Mouse (Mus musculus) 3T3-L1 (cell line): ENCODE data around the gene Rpl41.
A peak's percentile ranks its signal among the peaks of the same experiment; 100 is the strongest.
"Not testable (repeated sequence)": the region's sequence is repeated elsewhere in the genome, so short reads cannot be mapped to it uniquely, and the experiment has no call there.

Experiments used
- DNase-seq: peaks from one replicate; pipeline ENCODE4 v3.0.0-alpha.2; 2015; ENCODE audit warnings: low read depth, low spot score

Rpl41 gene

GRCm38 (mm10) chr10:128556286-128556685, 7.2 kb upstream of the Rpl41 start:
- peak; percentile 57 for DNase-seq

- not testable (repeated sequence) for DNase-seq
Observed at GRCm38 (mm10) chr10:128555567-128555966, 6.5 kb upstream of the Rpl41 start.

DNA sequence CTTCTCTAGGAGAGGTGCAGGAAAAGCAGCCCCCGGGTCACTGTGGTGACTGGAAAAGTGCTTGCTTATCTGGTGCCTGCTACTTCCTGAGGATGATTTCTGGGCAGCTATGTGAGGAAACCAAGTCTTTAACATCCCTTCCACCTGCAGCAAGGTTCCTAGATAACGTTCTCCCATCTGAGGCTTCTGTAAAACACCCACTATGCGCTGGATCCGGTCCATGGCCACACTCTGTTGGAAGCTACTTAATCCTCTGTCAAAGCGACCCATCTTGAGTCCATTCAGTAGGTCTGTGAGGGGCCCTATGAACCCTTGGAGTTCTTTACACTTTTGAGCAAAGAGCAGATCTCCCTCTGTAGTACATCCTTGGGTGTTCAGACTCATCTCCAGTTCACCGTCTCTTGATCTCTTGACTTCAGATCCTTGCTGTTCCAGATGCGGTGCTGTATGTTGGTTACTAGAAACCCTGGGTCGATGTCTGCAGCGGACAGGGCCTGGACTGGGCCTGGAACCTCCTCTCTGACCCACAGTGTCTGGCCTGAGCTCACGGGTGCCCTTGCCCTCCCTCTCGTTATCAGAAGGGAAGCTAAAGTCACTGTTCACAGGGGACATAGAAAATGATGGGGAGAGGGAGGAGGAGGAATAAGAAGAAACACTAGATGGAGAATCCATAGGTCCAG, 1.2 kb upstream of the Rpl41 start:
- not testable (repeated sequence) for DNase-seq

DNA sequence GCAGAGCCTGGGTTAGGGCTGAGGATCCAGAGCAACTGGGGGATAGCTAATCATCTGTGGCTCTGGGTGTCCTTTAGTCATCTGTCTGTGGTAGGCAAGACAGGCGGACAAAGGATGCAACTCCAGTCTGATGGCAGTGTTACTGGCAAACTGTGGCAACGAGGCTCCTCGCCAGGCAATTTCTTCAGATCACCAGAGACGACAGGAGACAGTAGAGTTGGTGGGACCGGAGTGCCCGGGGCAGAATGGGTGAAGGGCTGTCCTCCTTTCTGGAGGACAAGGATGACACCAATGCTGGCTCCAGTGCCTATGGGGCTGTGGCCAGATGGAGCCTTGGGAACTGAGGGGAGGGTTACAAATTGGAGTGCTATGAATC, 565 bp upstream of the Rpl41 start:
- DNase-seq: not testable (repeated sequence)

DNA sequence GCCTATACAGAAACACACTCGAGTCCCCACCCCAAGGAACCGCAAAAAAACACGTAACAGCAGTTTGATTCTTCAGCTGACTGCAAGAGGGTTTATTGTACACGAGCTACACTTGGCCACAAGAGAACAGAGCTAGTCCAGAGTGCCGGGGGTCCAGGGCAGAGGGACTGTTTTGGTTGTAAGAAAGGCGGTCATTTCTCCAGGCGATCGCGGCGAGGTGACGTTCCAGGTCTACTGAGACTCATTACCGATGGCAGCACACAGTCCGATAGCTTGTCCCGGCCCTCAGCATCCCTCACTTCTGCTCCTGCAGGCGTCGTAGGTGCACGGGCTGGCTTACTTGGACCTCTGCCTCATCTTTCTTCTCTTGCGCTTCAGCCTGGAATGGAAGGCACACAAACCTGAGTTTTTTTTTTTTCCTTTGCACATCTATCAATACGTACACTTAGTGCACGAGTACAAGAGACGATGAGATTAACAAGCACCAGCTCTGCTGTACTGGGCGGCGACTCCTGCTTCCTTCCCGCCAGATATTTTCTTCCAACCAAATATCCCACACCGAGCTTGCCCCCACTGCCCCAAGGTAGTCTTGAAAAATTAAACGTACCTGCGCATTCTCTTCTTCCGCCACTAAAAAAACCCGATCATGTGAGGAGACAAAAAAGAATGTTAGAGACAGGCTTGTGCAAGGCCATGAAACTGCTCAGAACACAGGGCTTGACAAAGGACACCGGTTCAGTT, 884 bp downstream of the Rpl41 start:
- DNase-seq: peak; percentile 35

- peak; percentile 99 for DNase-seq
Observed at GRCm38 (mm10) chr10:128547361-128548032, 1.6 kb downstream of the Rpl41 start, which contains the start of gene Zc3h10. TSS of gene Zc3h10 (minus strand) at chr10:128547774.

- no peak for DNase-seq
Observed at GRCm38 (mm10) chr10:128546787-128547186, 2.3 kb downstream of the Rpl41 start.

DNA sequence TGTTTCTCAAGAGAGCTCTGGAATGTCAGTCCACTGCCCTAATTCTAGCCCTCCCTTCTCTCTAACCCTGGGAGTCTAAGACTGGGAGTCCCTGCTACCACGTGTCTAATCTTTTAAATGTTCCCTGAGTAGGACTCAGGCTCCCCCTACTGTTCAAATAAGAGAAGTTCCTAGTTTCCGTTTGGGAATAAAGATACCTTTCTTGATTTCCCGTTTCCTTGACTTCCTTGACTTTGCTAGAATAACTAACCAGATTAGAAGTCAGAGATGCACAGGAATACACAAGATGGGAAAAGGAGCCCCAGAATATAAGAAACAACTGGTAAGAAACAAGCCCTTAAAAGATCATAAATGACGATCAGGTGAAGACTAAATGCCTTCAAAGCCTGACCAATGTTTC, 2.7 kb downstream of the Rpl41 start:
- peak; percentile 88 for DNase-seq

GRCm38 (mm10) chr10:128545570-128545898, 3.6 kb downstream of the Rpl41 start:
- no peak for DNase-seq

DNA sequence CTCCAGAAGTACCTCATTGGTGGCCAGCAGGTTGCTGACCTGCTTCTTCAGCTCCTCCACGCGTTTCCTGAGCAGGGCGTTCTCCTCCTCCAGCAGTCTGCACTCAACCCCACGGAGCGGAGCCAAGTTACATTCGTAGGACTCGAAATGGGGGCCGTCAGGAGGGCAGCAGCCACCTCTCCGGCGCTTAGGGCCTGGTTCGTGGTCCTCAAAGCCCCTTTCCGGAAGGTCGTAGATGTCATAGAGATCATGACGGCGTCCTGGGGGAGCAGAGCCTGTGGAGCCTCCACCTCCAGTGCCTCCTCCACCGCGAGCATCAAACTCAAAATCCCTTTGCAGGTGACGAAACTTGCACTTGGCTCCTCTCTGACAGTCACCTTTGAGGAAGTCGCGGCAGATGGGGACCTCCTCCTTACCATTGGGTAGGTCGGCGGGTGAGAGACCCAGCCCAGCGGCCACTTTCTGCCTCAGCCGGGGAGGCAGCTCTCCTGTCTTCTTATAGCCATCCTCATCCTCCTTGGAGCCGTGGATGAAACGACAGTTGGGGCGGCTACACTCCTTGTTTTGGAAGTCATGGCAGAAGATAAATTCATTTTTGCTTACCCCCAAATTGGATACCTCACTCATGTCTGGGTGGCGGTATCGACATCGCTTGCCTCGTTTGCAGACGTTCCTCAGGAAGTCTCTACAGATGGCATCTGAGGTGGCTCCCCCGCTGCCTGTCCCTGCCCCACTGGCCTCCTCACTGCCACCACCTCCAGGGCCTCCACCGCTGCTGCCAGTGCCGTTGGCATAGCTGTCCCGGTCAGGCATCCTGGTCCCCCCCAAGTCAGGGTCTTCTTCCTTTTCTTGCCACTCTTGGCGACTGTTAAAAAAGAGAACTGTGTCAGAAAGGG, 4.2 kb downstream of the Rpl41 start:
- DNase-seq: no peak

DNA sequence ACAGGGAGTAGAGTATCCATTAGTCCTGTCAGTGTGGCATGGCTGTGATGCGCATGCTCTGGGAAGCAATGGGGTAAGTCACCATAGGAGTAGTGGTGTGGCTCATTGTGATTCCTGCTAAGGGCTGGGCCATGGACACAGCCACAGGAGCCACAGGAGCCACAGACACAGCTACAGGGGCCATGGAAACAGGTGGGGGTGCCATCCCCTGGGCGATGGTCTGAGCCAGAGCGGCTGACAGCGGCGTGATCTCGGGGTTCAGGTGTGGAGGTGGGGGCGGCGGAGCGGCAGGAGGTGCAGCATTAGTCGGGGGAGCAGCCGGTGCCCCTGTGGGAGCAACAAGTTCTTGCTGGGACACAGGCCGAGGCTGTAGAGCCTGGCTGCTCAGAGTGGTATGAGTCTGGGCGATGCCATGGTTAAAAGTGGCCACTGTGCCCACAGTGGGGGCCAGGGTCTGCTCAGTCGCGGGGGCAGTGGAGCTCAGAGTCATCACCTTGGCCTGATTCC, 4.9 kb downstream of the Rpl41 start:
- no peak for DNase-seq

DNA sequence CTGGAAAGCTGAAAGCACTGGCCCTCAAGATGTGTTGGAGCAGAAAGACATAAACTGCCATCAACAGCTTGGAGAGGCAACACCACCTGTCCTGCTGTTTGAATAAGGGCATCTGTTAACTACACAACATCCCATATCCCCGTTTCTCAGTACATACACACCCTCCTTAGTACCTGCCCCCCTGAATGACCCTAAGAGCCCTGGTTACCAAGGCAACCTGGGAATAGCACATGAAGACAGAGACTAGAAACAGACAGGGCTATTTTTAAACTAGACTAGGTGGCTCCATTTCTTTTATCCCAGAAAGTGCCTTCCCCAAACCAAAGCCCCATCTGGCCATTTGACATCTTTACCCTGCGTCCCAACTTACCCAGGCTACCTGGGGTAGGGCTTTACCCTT, 6.0 kb downstream of the Rpl41 start:
- no peak for DNase-seq

DNA sequence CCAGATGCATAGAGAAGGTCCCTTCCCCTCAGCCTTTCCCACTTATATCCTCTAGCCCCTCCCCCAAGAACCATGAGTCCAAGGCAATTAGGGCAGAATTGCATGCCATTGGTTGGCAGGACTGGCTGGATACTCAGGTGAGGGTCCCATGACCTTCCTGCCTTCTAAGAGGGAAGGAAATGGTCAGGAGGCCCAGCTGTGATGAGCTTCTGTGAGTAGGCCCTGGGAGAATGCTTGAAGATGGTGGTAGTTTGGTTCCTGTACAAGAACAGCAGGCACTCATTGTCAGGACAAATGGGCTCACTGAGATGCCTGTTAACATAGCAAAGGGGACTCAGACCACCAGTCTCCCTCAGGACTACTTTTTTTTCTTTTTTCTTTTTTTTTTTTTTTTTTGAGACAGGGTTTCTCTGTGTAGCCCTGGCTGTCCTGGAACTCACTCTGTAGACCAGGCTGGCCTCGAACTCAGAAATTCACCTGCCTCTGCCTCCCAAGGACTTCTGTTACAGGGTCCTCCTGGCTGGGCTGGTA, 10.7 kb downstream of the Rpl41 start:
- DNase-seq: no peak

DNA sequence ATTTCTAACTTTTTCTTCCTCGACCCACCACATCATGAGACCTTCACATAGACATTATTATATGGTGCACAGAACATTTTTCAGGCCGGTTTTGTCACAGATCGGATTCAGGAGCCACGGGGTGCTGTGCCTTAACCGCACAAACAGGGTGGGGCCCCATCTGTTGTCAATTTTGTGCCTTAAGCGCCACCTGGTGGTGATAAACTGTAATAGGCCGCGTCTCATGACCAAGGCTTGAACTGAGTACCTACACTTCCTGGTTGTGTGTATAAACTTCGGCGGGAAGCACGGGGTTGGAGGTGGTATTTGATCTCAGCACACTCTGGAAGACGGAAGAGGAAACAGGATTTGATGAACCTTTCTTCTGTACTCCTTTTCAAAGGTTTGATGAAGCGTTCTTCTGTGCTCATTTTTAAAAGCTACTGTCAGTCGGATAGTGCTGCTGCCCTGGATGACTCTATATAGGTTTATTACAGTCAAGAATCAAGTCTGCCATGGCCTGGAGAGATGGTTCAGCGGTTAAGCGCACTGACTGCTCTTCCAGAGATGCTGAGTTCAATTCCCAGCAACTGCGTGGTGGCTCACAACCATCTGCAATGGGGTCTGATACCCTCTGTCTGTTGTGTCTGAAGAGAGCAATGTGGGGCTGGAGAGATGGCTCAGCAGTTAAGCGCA, 12.7 kb downstream of the Rpl41 start:
- peak; percentile 98 for DNase-seq

GRCm38 (mm10) chr10:128535624-128536265, 13.4 kb downstream of the Rpl41 start:
- no peak for DNase-seq

- no peak for DNase-seq
Observed at GRCm38 (mm10) chr10:128535206-128535605, 13.9 kb downstream of the Rpl41 start.

DNA sequence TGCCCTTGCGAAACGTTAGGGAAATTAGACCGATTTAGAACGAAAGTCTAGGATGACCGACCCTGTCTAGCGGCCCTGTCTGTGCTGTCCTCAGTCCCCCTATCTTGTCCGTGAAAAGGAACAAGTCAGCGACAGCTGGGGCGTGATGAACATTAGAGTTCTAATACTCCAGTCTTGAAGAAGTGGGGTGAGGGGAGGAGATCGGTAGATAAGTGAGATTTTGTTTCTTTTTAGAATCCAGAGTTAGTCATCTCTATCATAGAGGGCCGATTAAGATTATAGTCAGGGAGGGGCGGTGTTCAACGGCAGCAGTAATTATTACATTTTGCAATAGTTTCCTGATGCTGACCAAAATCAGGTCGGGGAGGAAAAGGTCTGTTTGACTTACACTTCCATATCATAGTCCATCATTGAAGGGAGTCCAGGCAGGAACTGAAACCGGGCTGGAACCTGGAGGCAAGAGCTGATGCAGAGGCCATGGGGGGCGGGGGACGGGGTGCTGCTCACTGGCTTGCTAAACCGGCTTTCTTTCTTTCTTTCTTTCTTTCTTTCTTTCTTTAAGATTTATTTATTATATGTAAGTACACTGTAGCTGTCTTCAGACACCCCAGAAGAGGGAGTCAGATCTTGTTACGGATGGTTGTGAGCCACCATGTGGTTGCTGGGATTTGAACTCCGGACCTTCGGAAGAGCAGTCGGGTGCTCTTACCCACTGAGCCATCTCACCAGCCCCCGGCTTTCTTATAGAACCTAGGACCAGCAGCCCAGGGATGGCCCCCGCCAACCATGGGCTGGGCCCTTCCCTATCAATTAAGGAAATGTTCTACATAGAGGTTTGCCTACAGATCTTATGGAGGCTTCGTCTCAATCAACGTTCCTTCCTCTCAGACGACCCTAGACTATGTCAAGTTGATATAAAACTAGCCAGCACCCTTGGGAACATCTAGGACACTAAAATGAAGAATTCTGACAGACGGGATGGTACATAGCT, 22.4 kb downstream of the Rpl41 start:
- no peak for DNase-seq

GRCm38 (mm10) chr10:128525671-128526308, 23.3 kb downstream of the Rpl41 start, which contains the start of gene Esyt1:
TSS of gene Esyt1 (minus strand) at chr10:128525871.
- peak; percentile 99 for DNase-seq
